Mouse (Mus musculus) 3134 (cell line): ENCODE measurements around the gene Arhgef7.
A peak's percentile ranks its signal among the peaks of the same experiment; 100 is the strongest.

Source experiments
- DNase-seq: peaks from one replicate; pipeline ENCODE4 v3.0.0-alpha.2; 2011; ENCODE audit warnings: low spot score; ENCODE audit not compliant: insufficient read length; ENCODE audit errors: extremely low read depth

Arhgef7 gene

DNA sequence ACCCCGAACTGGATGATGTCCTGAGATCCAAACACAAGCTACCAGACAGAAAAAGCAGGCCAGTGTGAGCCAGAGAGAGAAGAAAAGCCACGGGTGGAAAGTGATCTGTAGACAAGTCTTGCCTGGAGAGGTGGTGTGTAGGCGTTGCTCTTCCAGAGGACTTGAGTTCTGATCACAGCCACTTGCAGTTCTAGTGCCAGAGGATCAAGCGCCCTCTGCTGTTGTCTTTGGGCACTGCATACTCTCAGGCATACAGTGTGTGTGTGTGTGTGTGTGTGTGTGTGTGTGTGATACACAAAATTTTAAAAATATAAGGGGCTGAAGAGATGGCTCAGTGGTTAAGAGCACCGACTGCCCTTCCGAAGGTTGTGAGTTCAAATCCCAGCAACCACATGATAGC lies 15.3 kb upstream of the Arhgef7 start:
- DNase-seq, result no peak

GRCm38 (mm10) chr8:11717194-11717593 lies 10.3 kb upstream of the Arhgef7 start:
- no peak for DNase-seq

- DNase-seq, result no peak
These were observed 259 bp upstream of the Arhgef7 start for GRCm38 (mm10) chr8:11727273-11727650.

GRCm38 (mm10) chr8:11728482-11729295 lies 1.2 kb downstream of the Arhgef7 start:
- DNase-seq, result no peak

DNA sequence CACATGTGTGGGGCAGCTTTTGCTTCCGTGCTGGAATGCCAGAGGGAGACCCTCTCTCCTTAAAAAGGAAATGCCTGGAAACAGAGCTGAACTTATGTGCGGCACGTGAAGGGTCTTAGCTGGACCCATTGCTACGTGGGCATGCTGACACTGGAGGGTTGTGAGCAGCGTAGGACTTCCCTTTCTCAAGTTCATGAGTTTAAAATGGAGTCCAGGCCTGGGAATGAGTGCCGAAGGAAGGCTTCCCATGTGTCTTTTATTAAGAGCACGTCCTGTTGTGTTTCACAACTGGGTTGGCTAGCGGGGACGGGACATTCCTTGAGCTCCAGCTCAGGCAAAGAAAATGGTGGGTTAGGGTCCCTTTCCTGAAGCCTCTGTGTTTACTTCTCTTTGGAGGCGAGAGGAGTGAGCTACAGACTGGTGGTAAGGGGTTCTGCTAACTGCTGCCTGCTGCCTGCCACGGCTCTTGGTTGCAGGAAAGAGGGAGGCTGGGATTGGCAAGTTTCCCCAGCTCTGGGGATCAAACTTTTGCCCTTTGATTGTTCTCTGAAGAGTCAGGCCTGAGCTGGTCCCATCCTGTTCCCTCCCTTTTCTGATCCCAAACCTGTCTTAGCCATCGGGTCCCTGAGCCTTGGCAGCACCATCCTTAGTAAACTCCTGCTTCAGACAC lies 2.9 kb downstream of the Arhgef7 start:
- no peak for DNase-seq

- DNase-seq, result no peak
These were observed 8.2 kb downstream of the Arhgef7 start for GRCm38 (mm10) chr8:11735672-11736235.

DNA sequence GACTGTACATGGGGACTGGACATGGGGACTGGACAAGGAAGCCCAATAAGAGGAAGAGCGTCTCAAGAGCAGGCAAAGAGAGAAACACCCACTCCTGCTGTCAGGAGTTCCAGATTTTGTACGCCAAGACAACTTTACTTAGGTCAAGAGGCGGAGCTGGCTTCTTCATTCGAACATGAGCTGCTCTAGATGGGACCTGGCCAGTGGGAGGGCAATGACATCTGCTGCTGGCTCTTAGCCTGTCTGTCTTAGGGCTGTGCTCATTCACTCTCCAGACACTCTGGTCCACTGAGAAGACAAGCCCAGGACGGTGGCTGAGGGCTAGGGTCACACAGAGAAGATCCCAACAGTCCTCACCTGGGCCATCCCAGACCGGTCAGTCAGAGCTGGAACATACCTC lies 9.6 kb downstream of the Arhgef7 start:
- no peak for DNase-seq

DNA sequence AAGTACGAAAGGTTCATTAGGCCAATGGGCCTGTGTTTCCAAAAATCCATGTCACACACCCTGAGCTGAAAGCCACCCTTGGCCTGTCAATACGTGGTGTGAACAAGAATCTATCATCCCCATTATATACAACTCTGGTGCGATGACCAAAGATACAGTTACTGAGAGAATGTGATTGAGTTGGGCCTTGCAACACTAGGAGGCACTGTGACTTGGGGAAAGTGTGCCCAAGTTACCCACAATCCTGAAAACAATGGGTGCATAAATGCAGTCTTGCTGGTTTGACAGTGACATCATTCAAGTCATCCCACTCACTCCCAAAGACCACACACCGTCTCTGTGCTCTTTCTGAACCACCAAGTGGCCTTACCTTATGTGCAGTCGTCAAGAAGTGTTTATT lies 11.6 kb downstream of the Arhgef7 start:
- DNase-seq, result no peak

DNA sequence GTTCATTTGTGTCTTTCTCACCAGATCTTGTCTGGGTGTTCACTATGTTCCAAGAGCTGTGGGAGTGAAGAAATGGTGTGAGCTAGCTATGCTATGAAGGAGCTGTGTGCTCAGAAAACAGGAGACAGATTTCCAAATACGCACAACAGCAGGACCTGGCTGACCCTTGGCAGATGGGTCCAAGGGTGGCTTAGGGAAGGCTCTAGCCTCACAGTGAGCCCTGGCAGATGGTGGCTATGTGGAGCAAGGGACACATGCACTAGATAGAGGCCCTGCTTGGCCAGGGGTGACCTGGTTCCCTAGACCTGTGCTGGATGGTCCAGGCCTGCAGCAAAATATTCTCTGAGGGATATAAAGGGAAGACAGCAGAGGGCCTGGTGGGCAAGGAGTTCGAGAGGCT lies 13.3 kb downstream of the Arhgef7 start:
- DNase-seq, result no peak

- no peak for DNase-seq
These were observed 16.1 kb downstream of the Arhgef7 start for GRCm38 (mm10) chr8:11743580-11743979.

- no peak for DNase-seq
These were observed 19.5 kb downstream of the Arhgef7 start for GRCm38 (mm10) chr8:11746850-11747600.

DNA sequence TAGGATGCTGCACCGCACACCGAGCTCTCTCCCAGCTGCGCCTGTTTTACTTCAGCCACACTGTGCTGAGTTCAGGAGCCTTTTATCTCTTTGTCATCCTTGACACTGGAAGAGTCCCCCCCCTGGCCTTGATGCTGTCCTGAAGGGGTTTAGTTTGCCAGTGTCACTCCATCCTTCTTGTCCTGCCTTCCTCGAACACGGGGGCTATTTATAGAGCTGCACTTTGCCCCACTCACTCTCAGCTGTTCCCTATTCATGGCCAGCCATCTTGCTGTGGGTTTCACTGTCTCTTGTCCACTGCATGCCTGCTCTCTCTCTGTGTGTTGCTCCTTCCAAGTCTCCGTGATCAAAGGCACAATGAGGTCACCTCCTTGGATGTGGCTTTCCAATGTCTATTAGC lies 22.0 kb downstream of the Arhgef7 start:
- DNase-seq, result no peak

DNA sequence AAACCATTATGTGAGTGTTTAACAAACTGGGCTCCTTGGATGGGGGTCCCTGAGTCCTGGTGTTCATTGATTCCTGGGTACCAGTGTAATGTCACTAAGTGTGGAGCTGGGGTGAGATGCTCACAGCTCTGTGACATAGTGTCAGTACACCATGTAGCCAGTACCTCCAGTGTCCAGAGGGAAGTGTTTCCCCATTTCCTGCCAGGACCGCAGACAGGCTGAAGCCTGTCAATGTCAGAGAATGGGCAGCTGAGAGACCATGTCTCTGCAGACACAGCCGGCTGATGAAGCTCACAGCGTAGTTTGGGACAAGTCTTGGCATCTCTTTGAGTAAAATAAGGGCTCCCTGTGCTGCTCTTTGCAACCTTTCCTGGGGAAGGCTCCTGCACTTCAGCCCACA lies 24.8 kb downstream of the Arhgef7 start:
- no peak for DNase-seq

- DNase-seq, result no peak
These were observed 25.8 kb downstream of the Arhgef7 start for GRCm38 (mm10) chr8:11753155-11753941.

GRCm38 (mm10) chr8:11754723-11755122 lies 27.2 kb downstream of the Arhgef7 start:
- no peak for DNase-seq

DNA sequence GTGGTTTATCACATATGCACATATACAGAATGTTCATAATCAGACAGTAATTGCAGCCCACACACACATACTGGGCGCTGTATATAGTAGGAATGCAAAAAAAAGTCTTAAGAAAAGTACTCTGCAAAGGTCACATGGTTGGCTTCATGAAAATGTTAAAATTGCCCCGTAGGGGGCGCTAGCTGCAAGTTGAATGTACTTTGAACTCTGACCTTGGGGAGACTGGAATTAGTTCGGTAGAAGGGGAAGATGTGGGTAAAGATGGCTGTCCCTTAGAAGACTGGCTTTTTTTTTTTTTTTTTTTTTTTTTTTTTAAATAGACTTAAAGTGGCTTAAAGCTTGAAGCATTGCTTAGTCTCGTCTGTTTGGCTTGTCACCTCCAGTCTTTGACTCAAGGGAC lies 28.4 kb downstream of the Arhgef7 start:
- peak; percentile 38 for DNase-seq

- DNase-seq, result peak; percentile 91
These were observed 30.3 kb downstream of the Arhgef7 start for GRCm38 (mm10) chr8:11757568-11758481.

- DNase-seq, result peak; percentile 47
These were observed 31.2 kb downstream of the Arhgef7 start for GRCm38 (mm10) chr8:11758482-11759281.

DNA sequence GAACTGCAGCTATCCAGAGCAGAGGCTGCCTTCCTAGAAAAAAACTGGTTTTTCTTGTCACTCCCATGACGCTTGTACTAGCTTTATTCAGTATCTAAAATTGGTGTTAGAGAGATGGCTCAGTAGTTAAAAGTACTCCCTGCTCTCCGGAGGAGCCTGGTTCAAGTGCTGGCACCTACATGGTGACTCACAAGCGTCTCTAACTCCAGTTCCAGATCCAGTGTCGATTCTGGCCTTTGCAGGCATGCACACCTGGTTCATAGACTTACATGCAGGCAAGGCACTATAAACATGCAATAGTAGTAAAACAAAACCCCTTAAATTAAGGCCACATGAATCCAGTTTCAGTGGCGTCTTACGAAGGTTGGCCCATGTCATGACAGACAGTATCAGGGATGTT lies 34.0 kb downstream of the Arhgef7 start:
- no peak for DNase-seq
